Mouse (Mus musculus): ENCODE results near the gene Yy1. TPM values are rescaled to one million over a fixed set of nuclear protein-coding genes. Genes with fewer than 3 reads are reported as not detected.

The Yy1 gene
- total and polyA plus RNA-seq, 2 experiments from 2014 or later = 8.8 to 33.8 TPM

DNA sequence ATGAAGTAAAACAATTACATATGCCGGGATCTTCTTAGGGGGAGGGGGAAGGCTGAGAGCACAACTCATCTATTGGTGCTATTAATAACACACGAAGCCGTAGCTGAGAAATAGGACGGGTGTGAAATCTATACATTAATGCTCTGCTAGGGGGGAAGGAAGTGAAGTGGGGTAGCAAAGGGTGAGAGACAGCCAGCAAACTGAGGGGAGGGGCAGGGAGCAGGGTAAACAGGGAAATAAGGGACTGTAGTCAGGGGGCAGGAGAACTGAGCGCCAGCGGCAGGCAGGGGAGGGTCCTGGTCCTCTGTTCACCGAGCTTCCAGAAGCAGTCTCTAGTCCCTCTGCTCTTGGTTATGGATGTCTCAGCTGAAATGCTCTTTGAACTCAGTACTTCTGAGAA is 25.9 kb upstream of the Yy1 start:
- 0 out of 2 replicates have a peak overlapping the region, but pooled peaks have one; percentile 29 for H3K27ac ChIP-seq (ENCODE audit: low read depth, low read length)
- H3K27me3 ChIP-seq (ENCODE audit: insufficient read depth, low read length) = no peaks in the 10 kb centered on the region
- no peaks in the 10 kb centered on the region for H3K9me3 ChIP-seq (ENCODE audit: low read length)
- 0 out of 2 replicates have a peak overlapping the region, but pooled peaks have one; percentile 25 for H3K4me2 ChIP-seq (ENCODE audit: low read depth)
- no peaks in the 10 kb centered on the region; the same call in 1 of the 2 replicates for H3K4me1 ChIP-seq (ENCODE audit: insufficient read depth)
- DNase-seq (no peak), ATAC-seq (peak; percentile 36)
- no peak overlapping the region for H3K4me3 ChIP-seq (ENCODE audit: low read depth, low read length)
- no peak overlapping the region for H3K9ac ChIP-seq
- 54% methylated on average over 7 of the region's 7 CpGs for WGBS
- no peak for TF ChIP-seq CTCF (IDR thresholded peaks at IDR 0.05; ENCODE audit: low read depth)
- no peaks in the 10 kb centered on the region for H3K36me3 ChIP-seq (ENCODE audit: insufficient read depth)

- no peaks in the 10 kb centered on the region for H3K36me3 ChIP-seq (ENCODE audit: insufficient read depth)
- H3K4me1 ChIP-seq (ENCODE audit: insufficient read depth) = no peaks in the 10 kb centered on the region; the same call in 1 of the 2 replicates
- WGBS = 86% methylated on average over 11 of the region's 11 CpGs
- ATAC-seq (no peak), DNase-seq (no peak)
- no peak overlapping the region for H3K4me3 ChIP-seq (ENCODE audit: low read depth, low read length)
- no peak for TF ChIP-seq CTCF (IDR thresholded peaks at IDR 0.05; ENCODE audit: low read depth)
- no peak overlapping the region for H3K27ac ChIP-seq (ENCODE audit: low read depth, low read length)
- H3K27me3 ChIP-seq (ENCODE audit: insufficient read depth, low read length) = no peaks in the 10 kb centered on the region
- no peak overlapping the region for H3K9ac ChIP-seq
- no peaks in the 10 kb centered on the region for H3K9me3 ChIP-seq (ENCODE audit: low read length)
- H3K4me2 ChIP-seq (ENCODE audit: low read depth) = no peak overlapping the region
These were observed 24.4 kb upstream of the Yy1 start for GRCm38 (mm10) chr12:108768196-108768854.

DNA sequence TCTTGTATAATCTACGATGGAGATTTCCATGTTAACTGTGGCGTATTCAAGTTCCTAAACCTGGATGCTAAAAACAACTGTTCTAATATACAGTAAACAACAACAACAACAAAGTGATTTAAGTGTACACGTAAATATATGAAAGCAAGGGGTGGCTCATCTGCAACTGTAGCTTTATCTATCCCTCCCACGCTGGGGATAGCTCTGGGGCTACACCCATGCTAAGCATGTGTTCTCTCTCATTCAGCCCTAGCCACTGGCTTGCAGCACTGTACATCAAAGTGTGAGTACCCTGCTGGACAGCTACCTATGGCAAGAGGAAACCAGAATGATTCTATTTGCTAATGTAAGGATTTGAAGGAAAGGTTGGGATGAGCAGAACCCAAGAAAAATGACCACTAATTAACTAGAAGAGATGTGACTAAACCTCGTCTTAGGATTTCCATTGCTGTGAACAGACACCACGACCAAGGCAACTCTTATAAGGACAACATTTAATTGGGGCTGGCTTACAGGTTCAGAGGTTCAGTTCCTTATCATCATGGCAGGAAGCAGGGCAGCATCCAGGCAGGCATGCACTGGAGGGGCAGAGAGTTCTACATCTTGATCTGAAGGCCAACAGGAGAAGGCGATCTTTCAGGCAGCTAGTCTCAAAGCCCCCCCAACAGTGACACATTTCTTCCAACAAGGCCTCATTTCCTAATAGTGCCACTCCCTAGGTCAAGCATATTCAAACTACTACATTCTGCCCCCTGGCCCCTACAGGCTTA is 12.5 kb upstream of the Yy1 start:
- Histone ChIP-seq H3K27me3 (ENCODE audit: insufficient read depth, low read length) (no peaks in the 10 kb centered on the region), H3K36me3 (ENCODE audit: insufficient read depth) (peaks cover 10% of the 10 kb centered on the region; the same call in 1 of the 2 replicates), H3K27ac (ENCODE audit: low read depth, low read length) (no peak overlapping the region), H3K9me3 (ENCODE audit: low read length) (0 out of 2 replicates have a peak, but pooled peaks cover 6% of the 10 kb centered on the region), H3K4me3 (ENCODE audit: low read depth, low read length) (no peak overlapping the region), H3K4me1 (ENCODE audit: insufficient read depth) (no peaks in the 10 kb centered on the region), H3K9ac (no peak overlapping the region), H3K4me2 (ENCODE audit: low read depth) (no peak overlapping the region)
- TF ChIP-seq CTCF (IDR thresholded peaks at IDR 0.05; ENCODE audit: low read depth) = no peak
- DNase-seq = no peak
- WGBS = 96% methylated on average over 7 of the region's 7 CpGs
- no peak for ATAC-seq

GRCm38 (mm10) chr12:108785161-108785560 is 7.6 kb upstream of the Yy1 start:
- H3K4me2 ChIP-seq (ENCODE audit: low read depth) = no peak overlapping the region
- H3K27me3 ChIP-seq (ENCODE audit: insufficient read depth, low read length) = no peaks in the 10 kb centered on the region
- H3K36me3 ChIP-seq (ENCODE audit: insufficient read depth) = 0 out of 2 replicates have a peak, but pooled peaks cover 3% of the 10 kb centered on the region
- H3K27ac ChIP-seq (ENCODE audit: low read depth, low read length) = no peak overlapping the region
- no peaks in the 10 kb centered on the region for H3K4me1 ChIP-seq (ENCODE audit: insufficient read depth)
- TF ChIP-seq CTCF (IDR thresholded peaks at IDR 0.05; ENCODE audit: low read depth) = no peak
- H3K9ac ChIP-seq = no peak overlapping the region
- ATAC-seq (no peak), DNase-seq (no peak)
- no peaks in the 10 kb centered on the region for H3K9me3 ChIP-seq (ENCODE audit: low read length)
- no peak overlapping the region for H3K4me3 ChIP-seq (ENCODE audit: low read depth, low read length)
- 94% methylated on average over 4 of the region's 4 CpGs for WGBS

DNA sequence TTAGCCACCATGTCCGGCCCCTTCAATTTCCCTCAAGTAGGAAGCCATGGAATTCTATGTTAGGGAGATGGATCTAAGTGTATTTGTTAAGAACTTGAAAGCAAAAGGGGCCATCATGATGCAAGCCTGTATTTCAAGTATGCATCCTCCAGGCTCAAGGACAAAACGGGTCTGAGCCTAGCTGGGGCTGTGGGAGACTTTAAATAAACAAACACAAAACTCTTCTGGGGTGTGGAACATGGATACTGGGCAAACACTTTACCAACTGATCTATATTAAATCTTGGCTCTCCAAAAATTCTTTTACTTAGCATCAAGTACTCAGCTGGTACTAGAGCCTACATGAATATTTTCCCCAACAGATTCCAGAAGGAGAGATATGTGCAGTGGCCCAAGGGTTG is 5.4 kb upstream of the Yy1 start:
- H3K4me2 ChIP-seq (ENCODE audit: low read depth) = no peak overlapping the region
- DNase-seq (no peak), ATAC-seq (no peak)
- no peak overlapping the region for H3K9ac ChIP-seq
- no peaks in the 10 kb centered on the region for H3K27me3 ChIP-seq (ENCODE audit: insufficient read depth, low read length)
- TF ChIP-seq CTCF (IDR thresholded peaks at IDR 0.05; ENCODE audit: low read depth) = no peak
- no peaks in the 10 kb centered on the region for H3K36me3 ChIP-seq (ENCODE audit: insufficient read depth)
- H3K27ac ChIP-seq (ENCODE audit: low read depth, low read length) = no peak overlapping the region
- 99% methylated on average over 2 of the region's 2 CpGs for WGBS
- no peak overlapping the region for H3K4me3 ChIP-seq (ENCODE audit: low read depth, low read length)
- no peaks in the 10 kb centered on the region for H3K4me1 ChIP-seq (ENCODE audit: insufficient read depth)
- no peaks in the 10 kb centered on the region for H3K9me3 ChIP-seq (ENCODE audit: low read length)

DNA sequence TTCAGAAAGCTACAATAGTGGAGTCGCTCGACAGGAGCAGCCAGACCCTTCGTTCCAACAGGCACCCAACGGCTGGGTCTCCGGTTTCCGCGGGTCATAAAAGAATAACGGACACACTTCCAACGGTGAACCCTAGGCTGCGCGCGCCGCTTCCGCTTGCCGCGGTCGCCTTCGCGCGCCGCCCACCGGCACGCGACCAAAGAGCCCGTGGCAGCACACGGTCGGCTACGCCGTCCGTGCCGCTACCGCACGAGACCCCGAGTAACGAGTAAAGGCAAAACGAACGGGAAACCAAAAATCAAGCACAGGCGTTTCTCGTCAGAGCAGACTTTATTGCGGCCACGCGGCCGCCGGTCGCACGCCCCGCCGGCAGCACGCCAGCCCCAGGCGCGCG is 624 bp upstream of the Yy1 start:
- ATAC-seq (peak; percentile 50), DNase-seq (peak; percentile 90)
- Histone ChIP-seq H3K9ac (peak overlapping the region; percentile 82), H3K4me1 (ENCODE audit: insufficient read depth) (peaks cover 12% of the 10 kb centered on the region; the same call in 1 of the 2 replicates), H3K27me3 (ENCODE audit: insufficient read depth, low read length) (no peaks in the 10 kb centered on the region), H3K9me3 (ENCODE audit: low read length) (no peaks in the 10 kb centered on the region), H3K27ac (ENCODE audit: low read depth, low read length) (peak overlapping the region; percentile 98), H3K36me3 (ENCODE audit: insufficient read depth) (no peaks in the 10 kb centered on the region), H3K4me2 (ENCODE audit: low read depth) (peak overlapping the region; percentile 53), H3K4me3 (ENCODE audit: low read depth, low read length) (peak overlapping the region; percentile 92)
- TF ChIP-seq CTCF (IDR thresholded peaks at IDR 0.05; ENCODE audit: low read depth) = peak; percentile 43
- 3% methylated on average over 52 of the region's 52 CpGs for WGBS

DNA sequence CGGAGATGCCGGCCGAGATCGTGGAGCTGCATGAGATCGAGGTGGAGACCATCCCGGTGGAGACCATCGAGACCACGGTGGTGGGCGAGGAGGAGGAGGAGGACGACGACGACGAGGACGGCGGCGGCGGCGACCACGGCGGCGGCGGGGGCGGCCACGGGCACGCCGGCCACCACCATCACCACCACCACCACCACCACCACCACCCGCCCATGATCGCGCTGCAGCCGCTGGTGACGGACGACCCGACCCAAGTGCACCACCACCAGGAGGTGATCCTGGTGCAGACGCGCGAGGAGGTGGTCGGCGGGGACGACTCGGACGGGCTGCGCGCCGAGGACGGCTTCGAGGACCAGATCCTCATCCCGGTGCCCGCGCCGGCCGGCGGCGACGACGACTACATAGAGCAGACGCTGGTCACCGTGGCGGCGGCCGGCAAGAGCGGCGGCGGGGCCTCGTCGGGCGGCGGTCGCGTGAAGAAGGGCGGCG is 724 bp downstream of the Yy1 start:
- 3% methylated on average over 69 of the region's 71 CpGs for whole genome bisulfite sequencing
- H3K9me3 ChIP-seq (ENCODE audit: low read length) = no peaks in the 10 kb centered on the region
- TF ChIP-seq CTCF (IDR thresholded peaks at IDR 0.05; ENCODE audit: low read depth) = peak; percentile 19; the same call in 1 of the 2 replicates
- peaks cover 12% of the 10 kb centered on the region; the same call in 1 of the 2 replicates for H3K4me1 ChIP-seq (ENCODE audit: insufficient read depth)
- peak overlapping the region; percentile 92 for H3K4me3 ChIP-seq (ENCODE audit: low read depth, low read length)
- ATAC-seq (no peak), DNase-seq (peak; percentile 4)
- H3K36me3 ChIP-seq (ENCODE audit: insufficient read depth) = no peaks in the 10 kb centered on the region
- H3K27me3 ChIP-seq (ENCODE audit: insufficient read depth, low read length) = no peaks in the 10 kb centered on the region
- peak overlapping the region; percentile 45 for H3K4me2 ChIP-seq (ENCODE audit: low read depth)
- H3K27ac ChIP-seq (ENCODE audit: low read depth, low read length) = peak overlapping the region; percentile 98
- H3K9ac ChIP-seq = peak overlapping the region; percentile 91

Data from forebrain, postnatal 0 days (tissue).